ENCODE assay signal across 23 mouse cellular contexts in the genomic region with DNA sequence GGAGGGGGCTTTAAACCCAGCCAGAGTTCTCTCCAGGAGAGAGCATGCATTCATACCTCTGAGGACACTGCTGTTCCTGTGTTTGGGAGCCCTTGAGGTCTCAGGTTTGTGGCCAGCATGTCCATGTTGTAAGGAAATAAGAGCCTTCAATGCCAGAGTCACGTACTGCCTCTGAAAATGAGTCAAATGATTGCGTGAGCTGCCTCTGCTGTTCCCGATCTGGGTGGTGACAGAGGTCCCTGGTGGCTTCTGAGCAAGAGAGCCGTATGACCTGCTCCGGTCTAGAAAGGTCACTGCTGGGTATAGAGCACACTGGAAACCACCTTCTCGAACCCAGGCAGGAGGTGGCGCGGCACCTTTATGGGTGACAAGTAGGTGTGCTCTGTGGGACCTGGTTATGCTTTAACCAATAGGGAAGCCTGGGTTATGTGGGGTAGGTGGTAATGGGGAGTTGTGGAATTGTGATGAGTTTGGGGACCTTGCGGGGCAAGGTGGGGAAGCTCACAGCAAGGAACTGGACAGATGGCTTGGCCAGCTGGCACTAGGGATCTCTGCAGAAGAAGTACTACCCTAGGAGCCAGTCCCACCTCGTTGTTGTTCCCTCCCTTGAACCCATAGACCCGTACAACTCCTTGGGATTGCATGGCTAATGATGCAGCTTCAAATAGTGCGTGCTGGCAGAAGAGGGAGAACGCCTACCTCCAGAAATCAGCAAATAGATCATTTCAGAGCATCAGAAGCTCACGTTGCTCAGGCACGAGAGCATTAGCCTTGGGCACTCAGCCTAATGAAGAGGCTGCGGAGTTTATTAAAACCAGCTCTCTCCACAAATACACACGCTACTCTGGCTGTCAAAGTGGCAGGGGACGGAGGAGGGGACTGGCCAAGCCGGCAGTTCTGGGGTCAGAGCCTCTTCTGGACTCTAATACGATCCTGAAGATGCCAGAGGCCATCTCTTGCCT. TPM values are rescaled to one million over a fixed set of nuclear protein-coding genes. Genes with fewer than 3 reads are reported as not detected.
DNase-seq lines count a peak whose midpoint lies in the region; TF ChIP-seq lines count a peak whose summit lies in the region.
"Had no signal": no experiment of that assay in that cellular context is flagged by ENCODE, and none has a peak within 500 bp of the region (broad histone marks: within the 10 kb centered on the region; RNA-seq: fewer than 3 reads in every experiment).

No protein-coding gene starts in this region.

- H3K27me3 ChIP-seq in cerebellum, adult 2 months (ENCODE audit: control insufficient read depth, insufficient read depth, low read length): no peaks in the 10 kb centered on the region
- H3K27me3 ChIP-seq: midbrain, embryonic 12.5 days; neural tube, embryonic 13.5 days had no signal

- TF ChIP-seq CTCF in cerebellum, adult 2 months (IDR thresholded peaks at IDR 0.05; ENCODE audit: borderline replicate concordance, insufficient read depth, low read depth, low read length): no peak

- TF ChIP-seq POLR2A in cerebellum, adult 2 months (IDR thresholded peaks at IDR 0.05; ENCODE audit: borderline replicate concordance, insufficient read depth, low read length): no peak

- no peak overlapping the region for H3K4me3 ChIP-seq in cerebellum, adult 2 months (replicated peaks; ENCODE audit: insufficient read depth, low read depth, low read length)
- H3K4me3 ChIP-seq: forebrain, embryonic 10.5 days; heart, adult 2 months; hindbrain, embryonic 10.5 days; layer of hippocampus, adult 2 months; limb, embryonic 10.5 days; midbrain, embryonic 12.5 days; neural tube, embryonic 13.5 days had no signal

- no peak overlapping the region for H3K27ac ChIP-seq in cerebellum, adult 2 months (ENCODE audit: insufficient read depth, low read length)
- H3K27ac ChIP-seq: forebrain, embryonic 10.5 days; heart, adult 2 months; hindbrain, embryonic 10.5 days; kidney, postnatal 0 days; layer of hippocampus, adult 2 months; limb, embryonic 10.5 days; midbrain, embryonic 12.5 days; neural tube, embryonic 13.5 days had no signal

- WGBS in cerebellum, adult 2 months: 56% methylated on average over 20 of the region's 20 CpGs

- DNase-seq in cerebellum, adult 11-12 months: peak; percentile 51
- DNase-seq in cerebellum, postnatal 4 days (ENCODE audit: low spot score in 2 of 2): no peak
- DNase-seq in layer of hippocampus, adult 11-12 months (ENCODE audit: low spot score): peak; percentile 44
- no peak for DNase-seq in layer of hippocampus, postnatal 25 days (ENCODE audit: extremely low spot score in 1 of 2, low spot score in 1 of 2)
- peak; percentile 30 to 43 for DNase-seq in cerebellum, adult 2 months
- DNase-seq in skeletal muscle tissue, adult 2 months (ENCODE audit: low read depth, low spot score): peak; percentile 36
- no peak for DNase-seq in urinary bladder, adult 2 months (ENCODE audit: low spot score)
- DNase-seq: B cell, adult 2 months; embryo, embryonic 11 days; gastrocnemius, postnatal 25 days; heart, adult 2 months; kidney, adult 18-20 months; liver, postnatal 0 days; lung, postnatal 10 days; spleen, adult 18-20 months; thymus, postnatal 36 days had no signal

- H3K4me1 ChIP-seq in cerebellum, adult 2 months (ENCODE audit: control insufficient read depth, insufficient read depth, low read length): peaks cover 11% of the 10 kb centered on the region

RNA-seq across cellular contexts. Expression of a gene that starts 24.2 kb away (rescaled TPM):
- total RNA-seq in layer of hippocampus, postnatal 25 days (2021): 10 to 100 TPM; 19.8 to 22.9 TPM
- polyA plus RNA-seq in cerebellum, adult 2 months (2012; rRNA removed): 20.8 and 20.9 TPM in 2 replicates
- polyA plus RNA-seq in urinary bladder, adult 2 months (2012; rRNA removed): 11.8 and 12.6 TPM in 2 replicates

RNA-seq across cellular contexts. Expression of a gene that starts 47.3 kb away (rescaled TPM):
- 10 to 100 TPM; 49.2 to 51.1 TPM for total RNA-seq in layer of hippocampus, postnatal 25 days (2021)
- polyA plus RNA-seq in cerebellum, adult 2 months (2012; rRNA removed): 30.4 and 32.0 TPM in 2 replicates
- 60.2 and 86.0 TPM in 2 replicates for polyA plus RNA-seq in urinary bladder, adult 2 months (2012; rRNA removed)

Comparison
In these comparisons a context has a peak if more than half of its experiments do, and no peak if none do; other contexts are left out.
1. DNase-seq: peak in cerebellum, adult 11-12 months (single experiment), layer of hippocampus, adult 11-12 months (single experiment), cerebellum, adult 2 months (2 of 2) and skeletal muscle tissue, adult 2 months (single experiment); none in cerebellum, postnatal 4 days (0 of 2), layer of hippocampus, postnatal 25 days (0 of 2) and urinary bladder, adult 2 months (single experiment).